Mouse (Mus musculus) spleen, postnatal 36 days (tissue): ENCODE measurements around the gene Ttc17.

Experiments
- DNase-seq, 2 experiments: peaks; one replicate each; pipeline ENCODE4 v3.0.0; 2022; ENCODE audit warnings: low spot score in 2 of 2, mixed read lengths in 1 of 2

Ttc17 gene

GRCm38 (mm10) chr2:94381057-94381647, 25.3 kb downstream of the Ttc17 start:
- DNase-seq: no peak

GRCm38 (mm10) chr2:94378678-94379077, 27.8 kb downstream of the Ttc17 start:
- no peak for DNase-seq

- DNase-seq: peak in 1 of 2 experiments; percentile 2
Measured at GRCm38 (mm10) chr2:94371093-94371492, 35.4 kb downstream of the Ttc17 start.

- no peak for DNase-seq
Measured at GRCm38 (mm10) chr2:94363821-94364220, 42.7 kb downstream of the Ttc17 start.

GRCm38 (mm10) chr2:94360398-94360973, 46.0 kb downstream of the Ttc17 start:
- DNase-seq: peak; percentile 35 to 55

- DNase-seq: no peak
Measured at GRCm38 (mm10) chr2:94348165-94348591, 58.3 kb downstream of the Ttc17 start.

- DNase-seq: no peak
Measured at GRCm38 (mm10) chr2:94346746-94347145, 59.7 kb downstream of the Ttc17 start.

GRCm38 (mm10) chr2:94344624-94345023, 61.9 kb downstream of the Ttc17 start:
- no peak for DNase-seq

- DNase-seq: no peak
Measured at GRCm38 (mm10) chr2:94343290-94344285, 62.9 kb downstream of the Ttc17 start.

- no peak for DNase-seq
Measured at GRCm38 (mm10) chr2:94340769-94341168, 65.7 kb downstream of the Ttc17 start.

GRCm38 (mm10) chr2:94339495-94339894, 67.0 kb downstream of the Ttc17 start:
- DNase-seq: no peak

GRCm38 (mm10) chr2:94336336-94336735, 70.2 kb downstream of the Ttc17 start:
- no peak for DNase-seq

GRCm38 (mm10) chr2:94334742-94335046, 71.8 kb downstream of the Ttc17 start:
- DNase-seq: no peak

GRCm38 (mm10) chr2:94333841-94334741, 72.4 kb downstream of the Ttc17 start:
- no peak for DNase-seq

GRCm38 (mm10) chr2:94333086-94333485, 73.4 kb downstream of the Ttc17 start:
- DNase-seq: no peak

GRCm38 (mm10) chr2:94329336-94329735, 77.2 kb downstream of the Ttc17 start:
- DNase-seq: no peak

- DNase-seq: no peak
Measured at GRCm38 (mm10) chr2:94327836-94328235, 78.7 kb downstream of the Ttc17 start.

- no peak for DNase-seq
Measured at GRCm38 (mm10) chr2:94319780-94320179, 86.7 kb downstream of the Ttc17 start.

- no peak for DNase-seq
Measured at GRCm38 (mm10) chr2:94316526-94316925, 90.0 kb downstream of the Ttc17 start.

GRCm38 (mm10) chr2:94303984-94304383, 102.5 kb downstream of the Ttc17 start:
- DNase-seq: no peak

- no peak for DNase-seq
Measured at GRCm38 (mm10) chr2:94302393-94302792, 104.1 kb downstream of the Ttc17 start.

- no peak for DNase-seq
Measured at GRCm38 (mm10) chr2:94301749-94302148, 104.7 kb downstream of the Ttc17 start.
